Mouse (Mus musculus): ENCODE results near the gene Rasl11a.
"Not testable (repeated sequence)": the region's sequence is repeated elsewhere in the genome, so short reads cannot be mapped to it uniquely, and the experiment has no call there.

The Rasl11a gene

DNA sequence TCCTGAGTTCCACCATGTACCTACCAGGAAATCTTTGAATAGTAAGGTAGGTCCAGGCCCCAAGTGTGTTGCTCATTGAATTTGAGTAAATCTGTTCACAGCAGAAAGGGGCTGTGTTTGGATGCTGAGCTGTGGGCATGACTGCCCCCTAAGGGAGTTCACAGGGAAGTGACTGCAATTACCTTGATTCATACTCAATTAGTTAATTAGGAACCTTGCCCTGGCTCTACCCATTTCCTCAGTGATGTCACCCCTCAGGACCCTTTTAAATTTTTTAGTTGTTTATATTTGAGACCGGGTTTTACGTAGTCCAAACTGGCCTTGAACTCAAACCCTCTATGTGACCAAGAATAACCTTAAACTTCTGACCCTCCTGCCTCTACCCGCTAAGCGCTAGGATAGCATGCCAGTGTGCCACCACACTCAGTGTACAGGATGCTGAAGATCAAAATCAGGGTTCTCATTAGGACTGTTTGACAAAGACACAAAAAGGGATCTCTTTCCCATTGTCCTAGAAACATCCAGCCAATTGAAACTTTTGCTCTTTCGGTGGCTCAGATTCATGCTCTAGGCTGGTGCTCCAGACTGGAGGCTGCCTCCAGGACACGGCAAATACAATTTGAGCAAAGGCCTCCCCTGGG is 450 bp upstream of the Rasl11a start:
- no peak for DNase-seq (ENCODE audit: low read depth, low spot score)

DNA sequence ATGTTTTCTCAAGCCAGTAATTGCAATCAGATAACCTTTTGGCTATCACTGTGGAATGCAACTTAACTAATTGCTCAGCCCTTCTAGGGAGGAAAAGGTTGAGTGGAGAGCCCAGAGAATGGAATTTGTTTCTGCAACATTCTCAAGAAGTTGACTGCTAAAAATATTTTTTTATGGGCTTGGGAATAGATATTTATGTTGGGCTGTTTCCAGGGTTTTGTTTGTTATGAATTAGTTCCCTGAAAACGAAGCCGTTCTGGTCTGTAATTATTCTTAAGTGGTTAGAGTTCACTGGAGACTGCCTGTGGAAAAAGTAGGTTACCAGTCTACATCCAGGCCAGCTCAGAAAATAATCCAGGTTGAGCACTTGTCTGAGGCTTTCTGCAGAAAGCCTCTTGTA is 1.6 kb downstream of the Rasl11a start:
- DNase-seq (ENCODE audit: low read depth, low spot score) = no peak

DNA sequence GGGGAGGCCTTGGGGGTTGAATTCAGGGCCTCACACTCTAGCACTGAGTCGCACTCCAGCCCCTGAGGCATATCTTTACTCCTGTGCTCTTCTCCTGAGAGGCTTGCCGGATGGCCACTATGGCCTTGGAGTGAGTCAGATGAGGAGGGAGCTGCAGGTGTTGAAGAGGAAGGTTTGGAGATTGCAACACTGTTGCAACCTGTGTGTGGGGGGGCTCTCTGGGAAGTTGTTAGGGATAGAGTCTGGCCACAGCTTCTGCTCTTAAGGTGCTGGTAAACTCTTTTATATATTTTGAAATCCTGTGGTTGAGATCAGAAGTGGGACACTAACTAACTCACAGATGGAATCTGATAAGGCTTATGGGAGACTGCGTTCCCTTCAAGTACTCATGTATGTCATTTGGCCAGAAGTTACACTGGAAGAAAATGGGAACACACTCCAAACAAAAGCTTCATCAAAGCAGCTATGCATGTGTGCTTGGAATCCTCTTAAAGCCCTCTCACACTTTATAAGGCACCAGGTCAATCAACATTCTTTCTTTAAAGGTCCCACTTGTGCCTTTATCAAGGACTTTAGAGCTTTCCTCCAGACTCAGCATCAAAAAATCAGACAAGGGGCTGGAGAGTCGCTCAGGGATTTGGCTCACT is 4.2 kb downstream of the Rasl11a start:
- DNase-seq (ENCODE audit: low read depth, low spot score) = no peak

DNA sequence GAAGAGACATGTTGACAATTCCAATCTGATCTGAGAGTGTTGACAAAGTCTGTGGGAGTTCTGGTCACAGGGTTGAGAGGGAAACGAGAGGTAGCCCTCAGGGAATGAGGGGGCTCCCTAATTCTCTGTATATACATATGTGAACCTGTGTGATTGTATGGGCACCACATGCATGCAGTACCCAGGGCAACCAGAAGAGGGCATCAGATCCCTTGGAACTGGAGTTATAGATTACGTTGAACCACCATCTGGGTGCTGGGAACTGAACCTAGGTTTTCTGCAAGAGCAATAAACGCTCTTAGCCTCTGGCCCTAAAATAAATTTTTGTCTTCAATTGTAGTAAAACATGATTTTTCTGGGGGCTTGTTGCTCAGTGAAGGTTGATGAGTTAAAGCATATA is 11.2 kb downstream of the Rasl11a start:
- DNase-seq (ENCODE audit: low read depth, low spot score) = no peak

DNA sequence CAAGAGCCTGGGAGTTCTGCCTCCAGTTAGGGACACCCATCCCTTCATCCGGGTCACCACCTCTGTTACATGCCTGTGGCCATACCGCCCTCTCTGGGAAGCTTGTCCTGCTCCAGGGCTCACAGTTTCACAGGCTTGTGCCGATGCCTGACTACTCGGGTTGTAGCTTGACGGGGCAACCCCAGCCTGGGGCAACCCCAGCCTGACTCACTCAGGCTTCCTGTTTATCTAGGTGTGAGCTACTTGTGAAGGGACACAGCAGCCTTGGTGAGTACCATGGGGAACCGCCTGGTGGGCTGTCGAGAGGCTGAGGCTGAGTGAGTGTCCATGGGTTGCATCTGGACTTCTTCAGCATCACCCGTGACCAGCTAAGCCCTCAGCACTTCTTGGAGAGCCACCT is 12.7 kb downstream of the Rasl11a start:
- peak; percentile 48 for DNase-seq (ENCODE audit: low read depth, low spot score)

DNA sequence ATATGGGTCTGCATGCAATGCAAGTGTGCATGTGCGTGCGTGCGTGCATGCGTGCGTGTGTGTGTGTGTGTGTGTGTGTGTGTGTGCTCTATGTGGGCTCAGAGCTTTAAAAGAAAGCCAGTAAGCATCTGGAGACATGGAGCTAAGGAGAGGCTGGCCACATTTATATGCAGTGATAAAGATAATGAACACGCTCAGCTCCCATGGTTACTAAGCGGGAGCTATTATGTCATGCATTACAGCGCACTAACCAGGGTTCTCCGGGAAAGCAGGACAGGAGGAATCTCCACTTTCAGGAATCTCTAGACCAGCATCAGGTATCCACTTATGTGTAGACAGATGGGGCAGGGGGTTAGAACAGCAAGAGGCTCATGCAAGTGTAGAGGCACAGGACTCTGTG is 13.9 kb downstream of the Rasl11a start:
- DNase-seq (ENCODE audit: low read depth, low spot score) = no peak

DNA sequence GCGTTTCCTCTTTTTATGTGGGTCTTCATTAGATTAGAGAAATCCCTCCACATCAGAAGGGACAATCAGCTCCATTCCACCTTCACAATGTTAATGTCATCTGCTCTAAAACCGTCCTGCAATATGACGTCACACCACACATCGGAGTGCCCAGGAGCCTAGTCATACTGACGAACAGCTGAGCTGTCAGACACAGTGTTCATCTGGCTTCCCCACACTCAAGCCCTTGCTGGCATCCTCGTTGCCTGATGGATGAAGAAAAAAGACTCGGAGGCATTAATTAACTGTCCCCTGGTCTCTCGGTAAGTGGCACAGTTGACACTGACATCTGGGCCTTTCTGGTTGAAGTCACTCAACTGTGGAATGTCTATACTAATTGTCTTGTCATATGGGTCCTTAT is 14.4 kb downstream of the Rasl11a start:
- no peak for DNase-seq (ENCODE audit: low read depth, low spot score)

DNA sequence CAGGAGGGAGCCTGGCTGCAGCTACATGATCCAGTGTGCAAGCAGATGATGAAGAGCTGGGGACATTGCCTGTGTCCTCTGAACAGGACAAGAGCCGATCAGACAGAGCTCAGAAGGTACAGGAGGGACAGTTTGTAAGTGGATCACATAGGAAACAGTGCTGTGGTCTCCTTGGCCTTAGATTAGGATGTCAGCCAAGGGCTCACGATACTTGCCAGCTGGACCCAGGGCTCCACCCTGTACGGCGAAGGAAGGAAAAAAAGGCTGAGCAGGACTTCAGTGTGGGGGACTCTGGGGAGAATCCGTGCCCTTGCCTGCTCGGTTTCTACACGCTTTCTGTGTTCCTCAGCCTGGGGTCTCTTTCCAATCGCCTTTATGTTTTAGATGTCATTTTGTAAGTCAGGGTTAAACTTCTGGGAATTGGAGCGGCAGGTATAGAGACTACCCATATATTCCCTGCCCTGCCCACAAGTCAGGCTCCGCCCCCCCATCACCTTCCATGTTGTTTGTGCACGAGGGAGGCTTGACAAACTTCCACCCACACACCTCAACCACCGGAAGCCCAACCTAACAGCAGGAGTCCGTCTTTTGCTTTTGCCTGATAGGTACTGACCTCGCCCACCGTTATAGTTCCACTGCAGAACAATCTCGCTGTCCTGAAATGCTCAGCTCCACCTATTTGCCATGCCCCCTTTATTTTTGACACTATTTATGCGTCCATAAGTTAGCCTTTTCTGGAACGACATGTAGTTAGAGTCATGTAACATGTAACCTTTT is 15.5 kb downstream of the Rasl11a start:
- no peak for DNase-seq (ENCODE audit: low read depth, low spot score)

DNA sequence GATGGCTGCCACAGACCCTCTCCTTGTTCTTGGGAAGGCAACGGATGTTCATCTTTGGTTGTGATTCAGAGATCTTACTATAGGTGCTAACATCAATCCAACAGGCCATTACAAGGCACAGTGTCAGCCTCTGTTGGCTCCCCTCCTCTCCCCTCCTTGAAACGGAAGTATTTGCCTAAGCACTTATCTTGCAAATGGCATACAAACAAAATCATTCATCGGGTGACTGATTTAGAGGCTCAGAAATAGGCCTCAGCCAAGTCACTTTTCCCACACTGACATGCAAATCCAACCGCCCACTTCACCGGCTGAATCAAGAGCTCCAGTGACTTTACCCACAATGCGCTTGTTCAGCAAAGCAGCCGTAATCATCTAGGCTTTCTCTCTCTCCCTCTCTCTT is 16.7 kb downstream of the Rasl11a start:
- peak; percentile 56 for DNase-seq (ENCODE audit: low read depth, low spot score)

DNA sequence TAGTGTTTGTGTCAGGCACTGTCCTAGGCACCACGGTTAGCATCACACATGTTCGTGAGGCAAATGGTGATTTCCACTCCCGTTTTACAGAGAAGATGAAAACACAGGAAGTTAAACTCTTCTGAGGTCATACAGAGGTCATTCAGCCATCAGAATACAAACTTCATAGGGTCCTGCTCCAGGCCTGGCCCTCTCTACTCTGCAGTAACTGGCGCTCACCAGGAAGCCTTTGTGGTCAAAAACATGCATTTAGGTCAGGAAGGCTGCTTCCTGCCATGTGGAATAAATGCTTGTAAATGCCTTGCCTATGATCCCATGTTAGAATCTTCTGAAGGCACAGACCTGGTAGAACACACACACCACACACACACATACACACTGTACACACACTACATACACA is 20.6 kb downstream of the Rasl11a start:
- DNase-seq (ENCODE audit: low read depth, low spot score) = no peak

DNA sequence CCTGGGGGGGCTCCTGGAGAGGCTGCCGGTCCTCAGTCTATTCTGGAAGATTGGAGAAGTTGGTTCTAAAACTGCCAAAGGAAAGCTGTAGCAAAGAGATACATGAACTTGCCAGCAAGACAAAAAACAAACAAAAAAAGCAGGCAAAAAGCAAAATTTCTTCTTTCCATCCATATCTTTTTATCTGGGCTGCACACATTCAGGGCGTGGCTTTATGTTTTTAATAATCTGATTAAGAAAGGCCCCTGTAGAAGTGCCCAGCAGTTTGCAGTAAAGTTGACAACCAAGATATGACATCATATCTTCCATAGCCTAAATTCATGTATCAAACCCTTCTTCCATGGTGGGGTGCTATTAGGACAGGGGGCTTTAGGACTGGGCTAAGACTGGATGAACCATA is 21.4 kb downstream of the Rasl11a start:
- no peak for DNase-seq (ENCODE audit: low read depth, low spot score)

DNA sequence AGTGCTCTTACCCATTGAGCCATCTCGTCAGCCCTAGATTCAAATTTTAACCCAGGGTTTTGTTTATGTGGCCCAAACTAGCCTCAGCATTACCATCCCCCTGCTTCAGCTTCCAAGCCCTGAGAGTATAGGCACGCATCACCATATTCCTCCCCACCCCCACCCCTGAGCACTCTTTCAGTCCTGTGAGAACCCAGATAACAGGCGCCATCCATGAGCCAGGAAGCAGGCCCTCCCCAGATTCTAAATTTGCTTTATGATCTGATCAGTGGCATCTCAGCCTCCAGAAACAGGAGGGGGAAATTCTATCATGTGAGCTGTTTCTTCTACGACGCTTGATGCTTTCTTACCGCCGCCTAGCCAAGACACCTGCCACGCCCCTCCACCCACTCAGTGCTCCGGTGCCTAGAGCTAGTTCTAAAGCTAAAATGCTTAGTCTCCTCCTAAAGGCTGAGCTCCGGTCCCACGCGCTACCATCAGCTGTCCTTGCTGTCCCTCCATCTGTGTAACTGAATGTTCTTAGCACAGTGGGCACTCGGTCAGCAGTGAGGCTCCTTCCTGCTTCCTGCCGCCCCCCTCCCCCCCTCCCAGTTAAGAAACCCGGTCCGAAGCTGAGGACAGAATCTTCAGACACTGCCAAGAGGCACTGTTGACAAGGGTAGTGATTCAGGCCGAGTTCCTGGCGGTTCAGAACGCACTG is 22.5 kb downstream of the Rasl11a start:
- DNase-seq (ENCODE audit: low read depth, low spot score) = peak; percentile 34

DNA sequence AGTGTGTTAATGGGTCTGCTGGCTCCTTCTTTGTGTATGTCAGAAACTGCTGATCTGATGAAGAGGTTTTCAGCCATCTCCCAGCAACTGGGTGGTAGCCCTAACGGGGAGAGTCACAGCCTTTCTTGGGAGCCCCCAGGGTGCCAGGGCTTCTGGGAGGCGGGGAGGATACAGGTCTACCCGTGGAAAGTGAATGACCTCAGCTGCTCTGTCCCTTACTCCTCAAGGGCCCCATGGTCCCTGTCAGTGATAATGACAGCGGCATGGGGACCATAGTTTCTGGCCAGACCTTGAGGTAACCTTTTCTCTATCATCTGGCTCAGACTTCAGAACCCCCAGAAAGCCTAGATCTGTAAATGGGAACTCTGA is 23.1 kb downstream of the Rasl11a start:
- no peak for DNase-seq (ENCODE audit: low read depth, low spot score)

DNA sequence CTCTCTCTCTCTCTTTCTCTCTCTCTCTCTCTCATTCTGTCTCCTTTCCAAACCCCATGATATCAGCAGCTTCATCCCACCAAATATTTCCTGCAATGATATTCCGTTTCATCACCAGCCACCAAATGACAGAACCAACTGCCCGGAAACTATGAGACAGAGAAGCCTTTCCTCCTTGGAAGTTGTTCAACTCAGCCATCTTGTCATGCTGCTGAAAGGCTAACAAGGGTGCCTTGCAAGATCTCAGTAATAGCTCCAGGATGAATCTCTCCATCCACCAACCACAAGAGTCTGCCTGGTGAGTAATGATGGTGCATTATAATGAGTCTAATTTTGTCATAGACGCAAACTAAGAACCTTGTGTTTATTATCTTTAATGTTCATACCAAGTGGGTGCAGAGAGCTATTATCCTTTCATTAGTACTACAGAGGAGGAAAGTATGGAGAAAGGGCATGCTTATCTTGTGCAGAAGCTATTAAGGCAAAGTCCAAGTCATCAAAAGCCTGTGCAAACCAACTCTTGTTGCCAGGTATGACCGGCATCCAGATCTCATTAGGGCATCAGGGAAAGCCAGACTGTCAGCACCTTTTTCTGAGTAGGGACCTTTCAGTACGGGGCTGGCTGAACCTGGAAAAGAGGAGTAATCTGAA is 28.2 kb downstream of the Rasl11a start:
- DNase-seq (ENCODE audit: low read depth, low spot score) = no peak

DNA sequence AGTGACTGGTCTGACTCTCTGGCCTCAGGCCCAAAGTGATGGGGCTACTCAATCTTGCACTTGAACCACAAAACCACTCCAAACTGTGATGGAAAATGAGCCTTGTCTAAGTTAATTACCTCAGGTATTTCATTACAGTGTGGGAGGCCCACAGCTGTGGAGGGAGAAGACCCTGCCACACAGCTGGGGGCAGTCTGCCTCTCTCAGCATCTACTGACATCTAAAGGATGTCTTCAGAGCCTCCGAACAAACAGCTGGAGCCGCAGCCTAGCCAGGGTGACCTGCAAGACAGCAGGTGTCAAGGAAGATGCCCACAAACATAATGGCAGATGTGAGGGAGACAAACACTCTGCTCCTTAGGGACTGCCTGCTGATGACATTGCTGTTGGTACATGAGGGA is 31.2 kb downstream of the Rasl11a start:
- no peak for DNase-seq (ENCODE audit: low read depth, low spot score)

DNA sequence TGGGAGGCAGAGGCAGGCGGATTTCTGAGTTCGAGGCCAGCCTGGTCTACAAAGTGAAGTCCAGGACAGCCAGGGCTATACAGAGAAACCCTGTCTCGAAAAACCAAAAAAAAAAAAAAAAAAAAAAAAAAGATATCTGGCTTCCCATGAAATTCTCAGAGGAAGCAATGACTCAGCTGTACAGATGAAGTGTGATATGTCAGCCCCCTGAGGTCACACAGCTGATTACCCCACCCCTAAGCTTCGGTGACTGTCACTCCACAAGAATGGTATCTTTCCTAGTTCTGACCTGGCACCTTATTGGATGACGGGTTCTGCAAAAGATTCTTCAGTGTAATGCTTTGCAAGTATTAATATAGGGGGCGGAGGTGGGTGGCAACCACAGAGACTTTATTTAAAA is 33.0 kb downstream of the Rasl11a start:
- DNase-seq (ENCODE audit: low read depth, low spot score) = not testable (repeated sequence)

DNA sequence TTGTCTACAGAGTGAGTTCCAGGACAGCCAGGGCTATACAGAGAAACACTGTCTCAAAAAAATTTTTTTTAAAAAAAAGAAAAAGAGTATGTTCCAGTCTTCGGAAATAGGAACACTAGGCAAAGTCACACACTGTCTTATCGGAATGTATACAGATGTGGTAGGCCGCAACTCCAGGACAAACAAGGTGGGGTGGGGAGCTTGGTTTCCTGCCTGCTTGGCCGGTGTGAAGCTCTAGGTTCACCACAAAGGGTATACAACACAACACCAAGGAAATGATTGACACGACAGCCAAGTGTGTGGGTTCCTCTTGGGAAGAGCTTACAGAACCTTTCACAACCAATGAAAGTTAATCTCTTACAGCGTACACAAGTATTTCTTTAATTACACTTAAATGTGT is 37.4 kb downstream of the Rasl11a start:
- no peak for DNase-seq (ENCODE audit: low read depth, low spot score)

DNA sequence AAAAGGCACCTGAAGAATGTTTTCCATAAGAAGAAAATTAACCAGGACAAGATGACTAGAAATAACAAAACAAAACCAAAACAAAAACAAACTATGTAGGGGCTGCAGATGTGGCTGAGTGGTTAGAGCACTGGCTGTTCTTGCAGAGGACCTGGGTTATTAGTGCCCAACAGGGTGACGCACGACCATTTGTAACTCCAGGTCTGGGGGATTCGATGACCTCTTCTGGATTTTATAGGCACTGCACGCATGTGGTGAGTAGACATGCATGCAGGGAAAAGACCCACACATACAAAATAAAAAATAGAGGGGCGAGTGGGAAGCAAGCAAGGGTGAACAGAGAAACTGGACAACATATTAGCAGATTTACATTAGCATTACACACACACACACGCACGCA is 38.2 kb downstream of the Rasl11a start:
- DNase-seq (ENCODE audit: low read depth, low spot score) = no peak

DNA sequence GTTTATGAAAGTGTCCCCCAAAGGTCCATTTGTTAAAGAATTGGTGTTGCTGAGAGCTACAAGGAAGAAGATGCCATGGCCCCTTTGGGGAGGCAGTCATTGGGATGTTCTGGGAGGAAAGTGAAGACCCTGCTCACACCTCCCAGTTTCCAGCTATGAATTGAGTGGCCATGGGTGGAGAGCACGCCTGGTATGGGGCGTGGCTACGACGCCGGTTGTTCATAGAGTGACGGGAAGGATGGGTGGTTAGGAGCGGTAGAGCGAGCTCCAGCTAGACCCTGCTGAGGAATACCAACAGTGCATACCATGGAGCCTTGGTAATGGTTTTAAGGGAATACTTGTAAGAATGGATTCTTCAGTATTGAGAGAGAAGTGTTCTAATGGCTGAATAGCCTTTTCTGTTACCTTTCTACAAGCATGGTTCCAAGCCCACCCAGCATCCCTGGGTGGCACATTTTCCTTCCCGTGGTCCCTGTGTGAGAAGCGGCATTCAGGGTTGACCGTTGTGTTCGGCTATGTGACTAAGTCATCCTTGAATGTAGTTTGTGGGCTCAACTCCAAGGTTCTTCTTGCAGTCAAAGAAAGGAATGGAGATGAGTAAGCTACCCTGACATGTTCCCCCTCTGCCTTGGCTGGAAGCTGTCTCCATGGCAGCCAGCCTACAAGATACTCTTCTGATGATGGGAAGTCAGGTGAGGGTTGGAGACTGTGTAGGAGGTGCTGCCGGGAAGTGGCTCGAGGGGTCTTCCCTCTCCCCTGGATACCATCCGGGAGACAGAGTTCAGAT is 38.8 kb downstream of the Rasl11a start:
- no peak for DNase-seq (ENCODE audit: low read depth, low spot score)

DNA sequence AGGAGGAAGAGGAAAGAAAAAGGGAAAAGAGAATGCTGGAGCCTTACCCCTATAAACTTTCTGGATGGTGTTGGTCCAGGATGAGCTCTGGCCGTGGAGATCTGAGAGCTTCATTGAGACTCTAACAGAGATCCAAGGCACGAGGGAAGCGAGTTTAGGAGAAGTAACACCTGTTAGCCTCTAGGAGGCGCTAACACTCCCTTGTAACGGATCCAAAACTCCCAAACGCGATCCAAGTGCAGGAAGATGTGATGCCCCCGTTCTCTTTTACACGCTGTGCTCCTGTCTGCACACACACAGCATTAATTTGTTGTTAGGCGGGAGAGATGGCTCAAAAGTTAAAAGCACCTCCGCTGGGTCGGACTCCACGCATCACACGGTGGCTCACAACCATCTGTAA is 46.3 kb downstream of the Rasl11a start:
- peak; percentile 47 for DNase-seq (ENCODE audit: low read depth, low spot score)

DNA sequence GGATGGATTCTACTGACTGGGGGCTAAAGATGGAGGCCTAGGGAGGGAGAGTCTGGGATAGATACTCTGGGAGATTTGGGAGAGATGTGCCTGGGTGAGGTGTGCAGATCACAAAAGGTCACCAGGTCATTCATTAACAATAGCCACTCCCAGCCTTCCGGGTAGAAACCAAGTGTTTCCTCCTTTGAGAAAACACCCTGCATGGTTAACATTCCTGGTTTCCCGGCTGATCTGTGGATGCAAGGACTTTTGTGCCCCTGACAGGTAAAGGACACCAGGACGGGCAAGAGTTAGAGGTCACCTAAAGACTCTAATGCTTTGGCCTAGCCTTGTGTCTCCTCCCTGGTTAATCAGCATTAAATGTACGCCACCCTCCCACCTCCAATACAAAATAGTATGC is 48.0 kb downstream of the Rasl11a start:
- DNase-seq (ENCODE audit: low read depth, low spot score) = no peak
